Mouse (Mus musculus) splenic B cell, adult 2 months (primary cell): ENCODE measurements at regions not wholly inside any gene's neighbourhood (a gene's known extent, or its start where the extent isn't known, plus 50 kb on each side); places are given as distances from the start of the nearest gene placed in this dataset.
A peak's percentile ranks its signal among the peaks of the same experiment; 100 is the strongest.
"Not testable (repeated sequence)": the region's sequence is repeated elsewhere in the genome, so short reads cannot be mapped to it uniquely, and the experiment has no call there.

Source experiments
- DNase-seq: peaks from one replicate; pipeline ENCODE4 v3.0.0-alpha.2; 2011; ENCODE audit warnings: low read depth, low spot score
- H3K27me3 ChIP-seq: 2 replicates; pipeline ENCODE4 v1.6.1; 2012; ENCODE audit warnings: mild to moderate bottlenecking, low read length, moderate library complexity, mixed read lengths; ENCODE audit not compliant: control insufficient read depth, poor library complexity, insufficient read depth, severe bottlenecking
- H3K36me3 ChIP-seq: 2 replicates; pipeline ENCODE4 v1.6.1; 2012; ENCODE audit warnings: mild to moderate bottlenecking, low read length, moderate library complexity, mixed read lengths; ENCODE audit not compliant: control insufficient read depth, poor library complexity, insufficient read depth, severe bottlenecking

- peak; percentile 62 for DNase-seq
- H3K36me3 ChIP-seq, H3K27me3 ChIP-seq: not testable (repeated sequence)
Observed at GRCm38 (mm10) chr13:74563483-74564330, 69.9 kb upstream of the Zfp825 start.

- H3K27me3 ChIP-seq, H3K36me3 ChIP-seq, DNase-seq: not testable (repeated sequence)
Observed at GRCm38 (mm10) chr13:74564331-74564727, 70.5 kb upstream of the Zfp825 start.

GRCm38 (mm10) chr13:74569967-74570366 is 69.4 kb upstream of the Erap1 start:
- peak; percentile 50 for DNase-seq
- not testable (repeated sequence) for H3K36me3 ChIP-seq

More at GRCm38 (mm10) chr13:74569967-74570366, 69.4 kb upstream of the Erap1 start:
- not testable (repeated sequence) for H3K27me3 ChIP-seq
